In the genomic region with DNA sequence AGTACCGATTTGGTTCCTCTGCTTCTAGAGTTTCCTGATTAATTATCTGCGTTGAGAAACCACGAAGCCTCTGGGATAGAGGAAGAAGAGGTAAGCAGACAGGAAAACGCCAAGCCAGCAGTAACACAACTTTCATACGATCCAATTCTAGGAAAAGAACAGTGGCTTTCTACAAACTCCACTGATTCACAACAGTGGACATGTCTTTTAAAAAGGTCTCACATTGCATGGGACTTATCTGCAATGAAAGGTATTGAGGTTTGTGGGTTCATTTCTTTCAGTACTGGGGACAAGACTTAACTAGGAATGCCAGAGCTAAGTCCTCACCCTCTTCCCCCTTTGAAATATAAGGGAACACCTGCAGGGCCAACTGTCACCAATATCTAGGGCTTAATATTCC, we compare ENCODE assay signal across 9 mouse cellular contexts. TPM values are rescaled to one million over a fixed set of nuclear protein-coding genes. Genes with fewer than 3 reads are reported as not detected.
A peak's percentile ranks its signal among the peaks of the same experiment; 100 is the strongest.
DNase-seq lines count a peak whose midpoint lies in the region; ATAC-seq and TF ChIP-seq lines count a peak whose summit lies in the region.
"Had no signal": no experiment of that assay in that cellular context is flagged by ENCODE, and none has a peak within 500 bp of the region (broad histone marks: within the 10 kb centered on the region; RNA-seq: fewer than 3 reads in every experiment).

No protein-coding gene starts in this region.

- H3K27ac ChIP-seq in lung, embryonic 14.5 days (ENCODE audit: low read depth), result no peak overlapping the region
- no peak overlapping the region for H3K27ac ChIP-seq in embryonic facial prominence, embryonic 15.5 days (replicated peaks)
- H3K27ac ChIP-seq in limb, embryonic 11.5 days (replicated peaks; ENCODE audit: low read depth, low read length), result no peak overlapping the region
- H3K27ac ChIP-seq in neural tube, embryonic 15.5 days (replicated peaks), result no peak overlapping the region

- no peaks in the 10 kb centered on the region for H3K9me3 ChIP-seq in lung, embryonic 14.5 days (ENCODE audit: low read depth, low read length)
- H3K9me3 ChIP-seq in embryonic facial prominence, embryonic 15.5 days (replicated peaks), result no peaks in the 10 kb centered on the region
- H3K9me3 ChIP-seq in limb, embryonic 11.5 days (ENCODE audit: control insufficient read depth, low read length), result no peaks in the 10 kb centered on the region
- no peaks in the 10 kb centered on the region for H3K9me3 ChIP-seq in neural tube, embryonic 15.5 days (replicated peaks)

- H3K9ac ChIP-seq in lung, embryonic 14.5 days, result no peak overlapping the region
- H3K9ac ChIP-seq in embryonic facial prominence, embryonic 15.5 days, result no peak overlapping the region
- H3K9ac ChIP-seq in limb, embryonic 11.5 days (ENCODE audit: low read length), result no peak overlapping the region
- peak overlapping the region; percentile 97 for H3K9ac ChIP-seq in neural tube, embryonic 15.5 days (replicated peaks)

- no peak for TF ChIP-seq CTCF in lung, embryonic 14.5 days (IDR thresholded peaks at IDR 0.05; ENCODE audit: low read depth)

- H3K27me3 ChIP-seq in lung, embryonic 14.5 days (ENCODE audit: insufficient read depth, low read length), result no peaks in the 10 kb centered on the region
- H3K27me3 ChIP-seq in embryonic facial prominence, embryonic 15.5 days, result no peaks in the 10 kb centered on the region
- no peaks in the 10 kb centered on the region for H3K27me3 ChIP-seq in limb, embryonic 11.5 days (ENCODE audit: control insufficient read depth, insufficient read depth, low read length)
- H3K27me3 ChIP-seq in neural tube, embryonic 15.5 days (replicated peaks), result no peaks in the 10 kb centered on the region

- H3K4me1 ChIP-seq in lung, embryonic 14.5 days (ENCODE audit: insufficient read depth), result no peaks in the 10 kb centered on the region
- no peaks in the 10 kb centered on the region; the same call in 1 of the 2 replicates for H3K4me1 ChIP-seq in embryonic facial prominence, embryonic 15.5 days
- 0 out of 2 replicates have a peak, but pooled peaks cover 2% of the 10 kb centered on the region for H3K4me1 ChIP-seq in limb, embryonic 11.5 days (ENCODE audit: control insufficient read depth, insufficient read depth, low read length)
- peaks cover 18% of the 10 kb centered on the region for H3K4me1 ChIP-seq in neural tube, embryonic 15.5 days

- ATAC-seq in lung, embryonic 14.5 days (ENCODE audit: insufficient read depth), result no peak
- no peak for ATAC-seq in embryonic facial prominence, embryonic 15.5 days (ENCODE audit: insufficient number of reproducible peaks, low FRiP score, low TSS enrichment, low read depth)
- ATAC-seq in limb, embryonic 11.5 days (ENCODE audit: insufficient number of reproducible peaks, low FRiP score, low TSS enrichment, low read depth), result no peak
- no peak for ATAC-seq in neural tube, embryonic 15.5 days (ENCODE audit: low FRiP score)

- H3K4me2 ChIP-seq in lung, embryonic 14.5 days, result peak overlapping the region; percentile 94
- peak overlapping the region; percentile 73 for H3K4me2 ChIP-seq in embryonic facial prominence, embryonic 15.5 days (replicated peaks)
- H3K4me2 ChIP-seq in limb, embryonic 11.5 days (ENCODE audit: low read depth, severe bottlenecking), result peak overlapping the region; percentile 65
- H3K4me2 ChIP-seq in neural tube, embryonic 15.5 days, result peak overlapping the region; percentile 78

- H3K36me3 ChIP-seq in lung, embryonic 14.5 days (ENCODE audit: insufficient read depth), result peaks cover 6% of the 10 kb centered on the region; the same call in 1 of the 2 replicates
- H3K36me3 ChIP-seq in embryonic facial prominence, embryonic 15.5 days, result peaks cover 10% of the 10 kb centered on the region
- H3K36me3 ChIP-seq in limb, embryonic 11.5 days (ENCODE audit: control insufficient read depth, insufficient read depth, low read length), result no peaks in the 10 kb centered on the region
- peaks cover 31% of the 10 kb centered on the region for H3K36me3 ChIP-seq in neural tube, embryonic 15.5 days

- WGBS in lung, embryonic 14.5 days, result 65% methylated on average over 5 of the region's 5 CpGs
- 74% methylated on average over 5 of the region's 5 CpGs for WGBS in embryonic facial prominence, embryonic 15.5 days
- WGBS in limb, embryonic 11.5 days, result 75% methylated on average over 5 of the region's 5 CpGs
- 80% methylated on average over 5 of the region's 5 CpGs for WGBS in neural tube, embryonic 15.5 days

- no peak for DNase-seq in lung, embryonic 14.5 days
- DNase-seq in lung, postnatal 36 days, result no peak
- no peak for DNase-seq in limb, embryonic 11.5 days (ENCODE audit: low spot score)
- no peak for DNase-seq in cerebellum, postnatal 10 days
- no peak for DNase-seq in MN1 (ENCODE audit: low spot score)
- no peak for DNase-seq in retina, postnatal 1 day
- DNase-seq: thymus, adult 2 months had no signal

- peak overlapping the region; percentile 70 for H3K4me3 ChIP-seq in lung, embryonic 14.5 days (ENCODE audit: low read depth, low read length)
- peak overlapping the region; percentile 84 for H3K4me3 ChIP-seq in embryonic facial prominence, embryonic 15.5 days (replicated peaks)
- H3K4me3 ChIP-seq in limb, embryonic 11.5 days (ENCODE audit: low read depth, low read length), result peak overlapping the region; percentile 68
- peak overlapping the region; percentile 85 for H3K4me3 ChIP-seq in neural tube, embryonic 15.5 days (replicated peaks)

RNA-seq across cellular contexts. Expression of a gene that starts 1.0 kb away (rescaled TPM):
- 148 and 159 TPM in 2 replicates for polyA plus RNA-seq in lung, embryonic 14.5 days (2014; fragmentation: Nextera tagmentation; extraction: Ambion mirVana)
- polyA plus RNA-seq in embryonic facial prominence, embryonic 15.5 days (2015; fragmentation: Nextera tagmentation; extraction: Ambion mirVana), result 173 and 174 TPM in 2 replicates
- 75.0 and 83.9 TPM in 2 replicates for polyA plus RNA-seq in limb, embryonic 11.5 days (2014; fragmentation: Nextera tagmentation; extraction: Ambion mirVana)
- 173 and 179 TPM in 2 replicates for polyA plus RNA-seq in neural tube, embryonic 15.5 days (2015; fragmentation: Nextera tagmentation; extraction: Ambion mirVana)

RNA-seq across cellular contexts. Expression of a gene that starts 1.6 kb away (rescaled TPM):
- 7.2 and 8.0 TPM in 2 replicates for polyA plus RNA-seq in lung, embryonic 14.5 days (2014; fragmentation: Nextera tagmentation; extraction: Ambion mirVana)
- 10.8 and 12.0 TPM in 2 replicates for polyA plus RNA-seq in embryonic facial prominence, embryonic 15.5 days (2015; fragmentation: Nextera tagmentation; extraction: Ambion mirVana)
- polyA plus RNA-seq in limb, embryonic 11.5 days (2014; fragmentation: Nextera tagmentation; extraction: Ambion mirVana), result 8.0 and 8.6 TPM in 2 replicates
- polyA plus RNA-seq in neural tube, embryonic 15.5 days (2015; fragmentation: Nextera tagmentation; extraction: Ambion mirVana), result 16.7 and 17.8 TPM in 2 replicates

RNA-seq across cellular contexts. Expression of a gene that starts 7.5 kb away (rescaled TPM):
- 38.0 and 43.4 TPM in 2 replicates for polyA plus RNA-seq in lung, embryonic 14.5 days (2014; fragmentation: Nextera tagmentation; extraction: Ambion mirVana)
- 23.5 and 26.4 TPM in 2 replicates for polyA plus RNA-seq in embryonic facial prominence, embryonic 15.5 days (2015; fragmentation: Nextera tagmentation; extraction: Ambion mirVana)
- polyA plus RNA-seq in limb, embryonic 11.5 days (2014; fragmentation: Nextera tagmentation; extraction: Ambion mirVana), result 33.7 and 36.1 TPM in 2 replicates
- 11.6 and 13.5 TPM in 2 replicates for polyA plus RNA-seq in neural tube, embryonic 15.5 days (2015; fragmentation: Nextera tagmentation; extraction: Ambion mirVana)

RNA-seq across cellular contexts. Expression of a gene that starts 59.0 kb away (rescaled TPM):
- not detected in 2 replicates for polyA plus RNA-seq in lung, embryonic 14.5 days (2014; fragmentation: Nextera tagmentation; extraction: Ambion mirVana)
- not detected in 2 replicates for polyA plus RNA-seq in embryonic facial prominence, embryonic 15.5 days (2015; fragmentation: Nextera tagmentation; extraction: Ambion mirVana)
- not detected in 2 replicates for polyA plus RNA-seq in limb, embryonic 11.5 days (2014; fragmentation: Nextera tagmentation; extraction: Ambion mirVana)
- not detected in 2 replicates for polyA plus RNA-seq in neural tube, embryonic 15.5 days (2015; fragmentation: Nextera tagmentation; extraction: Ambion mirVana)
- polyA plus RNA-seq: thymus, adult 2 months had no signal
